Mouse (Mus musculus): ENCODE measurements at regions not wholly inside any gene's neighbourhood (a gene's known extent, or its start where the extent isn't known, plus 50 kb on each side); places are given as distances from the start of the nearest gene placed in this dataset.

DNA sequence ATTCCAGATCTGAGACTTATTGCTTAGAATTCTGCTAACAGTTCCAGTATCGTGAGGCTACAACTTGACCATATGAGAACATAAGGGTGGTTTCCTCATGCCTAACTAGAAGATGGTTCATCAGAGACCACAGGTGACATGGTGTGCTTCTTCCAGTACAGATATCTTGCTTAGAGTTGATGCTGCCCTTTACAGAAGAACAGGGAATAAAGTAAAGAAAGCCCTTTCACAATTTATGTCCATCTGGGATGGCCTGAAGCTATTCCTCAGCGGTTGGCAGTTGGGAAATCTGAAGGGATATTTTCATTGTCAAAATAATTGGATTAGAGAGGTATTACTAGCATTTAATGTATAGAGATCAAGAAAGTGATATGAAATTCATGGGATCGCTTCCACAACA, 184.3 kb downstream of the Fam49a start:
- intact Hi-C loops (cut with DNase I): no loop called here

DNA sequence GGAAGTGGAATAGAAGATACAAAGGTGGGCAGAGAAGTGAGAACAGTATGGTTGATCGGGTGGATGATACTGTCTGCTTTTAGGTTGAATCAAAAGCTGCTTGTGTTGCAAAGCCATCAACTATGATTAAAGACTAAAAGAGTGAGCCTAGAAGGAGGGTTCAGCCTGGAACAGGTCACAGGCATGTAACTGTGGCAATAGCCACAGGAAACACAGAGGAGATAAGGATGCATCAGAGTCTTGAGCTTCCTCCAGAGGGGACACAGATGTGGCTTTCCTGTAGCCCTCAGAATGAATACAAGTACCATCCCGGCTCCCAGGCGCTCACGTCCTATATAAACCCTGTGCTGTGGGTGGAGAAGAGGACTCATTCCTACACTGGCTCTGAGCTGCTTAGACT, 180.9 kb downstream of the Fam49a start:
- no peak for DNase-seq
- intact Hi-C loops (cut with DNase I): no loop called here

More for the DNA sequence above, 184.3 kb downstream of the Fam49a start:
- no peak for DNase-seq

DNA sequence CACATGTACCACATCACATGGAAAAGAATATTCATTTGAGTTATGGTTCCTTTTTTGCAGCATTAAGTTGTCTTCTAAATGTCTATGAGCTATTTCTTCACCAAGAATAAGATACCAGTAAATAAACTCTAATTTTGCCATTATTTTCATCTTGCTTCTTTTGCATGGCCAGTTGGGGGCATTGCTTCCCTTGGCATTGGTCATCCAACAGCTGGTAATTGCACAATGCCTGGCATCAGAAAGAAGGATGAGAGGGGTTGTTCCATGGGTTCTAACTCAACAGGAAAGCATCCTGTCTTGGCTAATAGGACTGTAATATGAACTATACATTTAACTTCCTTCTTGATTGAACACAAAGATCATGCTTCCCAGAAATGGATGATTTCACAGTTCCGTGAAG, 174.4 kb downstream of the Fam49a start:
- intact Hi-C loops (cut with DNase I): no loop called here
- DNase-seq: no peak

DNA sequence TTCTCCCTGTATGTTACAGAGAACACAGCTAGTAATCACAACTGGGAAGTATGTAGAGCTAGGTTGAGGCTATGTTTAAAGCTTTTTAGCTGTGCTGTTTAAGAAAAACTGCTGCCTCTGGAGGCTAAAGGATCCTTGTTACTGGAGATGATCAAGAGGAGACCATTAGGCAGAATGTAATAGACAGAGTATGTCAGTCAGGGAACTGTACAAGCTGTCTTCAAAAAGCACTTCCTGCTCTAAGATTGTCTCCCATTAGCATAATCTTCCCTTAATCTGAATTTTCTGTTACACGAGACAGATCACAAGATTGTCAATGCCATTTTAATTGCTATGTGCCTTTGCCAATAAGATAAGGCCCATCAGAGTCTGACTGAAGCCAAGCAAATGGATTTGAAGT, 170.7 kb downstream of the Fam49a start:
- intact Hi-C loops (cut with DNase I): no loop called here
- no peak for DNase-seq
